Mouse (Mus musculus): ENCODE results near the gene Rassf5. TPM values are rescaled to one million over a fixed set of nuclear protein-coding genes. Genes with fewer than 3 reads are reported as not detected.
"Not testable (repeated sequence)": the region's sequence is repeated elsewhere in the genome, so short reads cannot be mapped to it uniquely, and the experiment has no call there.

Gene Rassf5
- total RNA-seq, 2 experiments from 2014 or later = 3.9 to 5.4 TPM

DNA sequence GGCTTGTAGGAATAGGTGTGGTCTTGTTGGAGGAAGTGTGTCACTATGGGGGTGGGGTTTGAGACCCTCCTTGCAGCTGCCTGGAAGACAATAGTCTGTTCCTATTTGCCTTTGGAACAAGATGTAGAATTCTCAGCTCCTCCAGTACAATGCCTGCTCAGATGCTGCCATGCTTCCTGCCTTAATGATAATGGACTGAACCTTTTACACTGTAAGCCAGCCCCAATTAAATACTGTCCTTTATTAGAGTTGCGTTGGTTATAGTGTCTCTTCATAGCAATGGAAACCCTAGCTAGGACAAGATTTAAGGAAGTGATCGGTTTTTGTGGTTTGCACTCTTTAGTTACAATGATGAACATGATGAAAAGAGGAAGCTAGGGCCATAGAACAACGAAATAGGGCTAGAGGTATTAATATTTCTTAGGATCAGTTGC, 98.9 kb downstream of the Rassf5 start:
- no peak for DNase-seq
- intact Hi-C loops (cut with DNase I) = no loop called here

- intact Hi-C loops (cut with DNase I); DNase-seq: not testable (repeated sequence)
These were observed 99.8 kb downstream of the Rassf5 start for GRCm38 (mm10) chr1:131145222-131145621.

GRCm38 (mm10) chr1:131142472-131142871, 102.6 kb downstream of the Rassf5 start:
- intact Hi-C loops (cut with DNase I) = no loop called here
- no peak for DNase-seq

- no peak for DNase-seq
- intact Hi-C loops (cut with DNase I) = no loop called here
These were observed 103.6 kb downstream of the Rassf5 start for GRCm38 (mm10) chr1:131141449-131141848.

GRCm38 (mm10) chr1:131139102-131140095, 105.7 kb downstream of the Rassf5 start:
- intact Hi-C loops (cut with DNase I) = loop anchor here (2.0 to 10.0 kb wide), 4 partner anchors 23 to 265 kb away; no protein-coding TSS in a partner anchor
- DNase-seq = no peak

GRCm38 (mm10) chr1:131138191-131139016, 106.7 kb downstream of the Rassf5 start, which contains the start of gene Dyrk3:
Gene Dyrk3, minus strand, starts transcription at chr1:131138340.
- DNase-seq = peak; percentile 91 to 92
- intact Hi-C loops (cut with DNase I) = loop anchor here (2.0 to 10.0 kb wide), 4 partner anchors 22 to 264 kb away; no protein-coding TSS in a partner anchor

- DNase-seq = no peak
- intact Hi-C loops (cut with DNase I) = loop anchor here (2.0 to 10.0 kb wide), 4 partner anchors 21 to 263 kb away; no protein-coding TSS in a partner anchor
These were observed 107.3 kb downstream of the Rassf5 start for GRCm38 (mm10) chr1:131137717-131138118.

DNA sequence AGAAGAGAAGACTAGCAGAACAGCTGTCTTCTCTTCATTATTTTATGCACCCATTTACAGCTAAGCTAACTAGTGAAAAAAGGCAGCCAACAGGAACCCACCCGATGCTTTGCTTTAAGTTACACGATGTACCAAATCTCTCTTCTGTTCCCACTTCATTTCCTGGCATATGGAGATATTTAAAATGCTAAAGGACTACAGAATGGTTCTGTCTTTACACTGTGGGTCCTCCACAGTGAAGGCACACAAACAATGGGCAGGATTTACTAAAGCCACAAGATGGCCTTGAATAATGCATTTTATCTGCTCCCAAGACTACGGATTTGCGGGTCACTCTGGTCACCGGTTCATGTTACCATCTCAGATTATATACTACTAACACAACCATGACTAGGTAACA, 107.9 kb downstream of the Rassf5 start:
- intact Hi-C loops (cut with DNase I) = loop anchor here (5.0 to 10.0 kb wide), 3 partner anchors 75 to 262 kb away; no protein-coding TSS in a partner anchor

DNA sequence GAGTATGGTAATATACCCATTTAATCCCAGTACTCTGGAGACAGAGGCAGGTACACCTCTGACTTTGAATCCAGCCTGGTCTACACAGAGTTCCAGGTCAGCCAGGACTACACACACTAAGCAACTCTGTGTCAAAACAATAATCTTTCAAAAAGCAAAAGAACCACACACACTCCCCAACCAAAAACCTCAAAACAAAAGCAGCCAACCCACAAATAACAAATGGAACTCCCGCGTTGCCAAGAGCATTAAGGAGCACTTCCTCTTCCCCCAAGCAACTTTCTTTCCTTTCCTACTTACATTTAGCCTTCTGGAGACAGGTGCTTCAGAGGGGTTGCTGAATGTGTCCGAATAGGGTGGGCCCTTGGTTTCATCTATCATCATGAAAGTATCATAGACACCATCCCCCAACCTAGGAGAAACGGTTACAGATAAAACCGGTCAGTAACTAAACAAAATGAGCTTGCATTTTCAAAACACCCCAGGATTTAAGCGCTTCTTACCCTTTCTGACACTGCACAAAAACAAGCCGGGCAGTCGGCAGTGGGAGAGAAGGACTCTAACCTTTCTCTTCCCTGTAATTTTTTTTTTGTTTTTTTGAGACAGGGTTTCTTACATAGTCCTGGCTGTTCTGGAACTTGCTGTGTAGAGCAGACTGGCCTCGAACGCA, 109.0 kb downstream of the Rassf5 start:
- intact Hi-C loops (cut with DNase I) = loop anchor here (5.0 to 10.0 kb wide), 3 partner anchors 74 to 261 kb away; no protein-coding TSS in a partner anchor
- DNase-seq = no peak

More for the DNA sequence above, 107.9 kb downstream of the Rassf5 start:
- DNase-seq = no peak

DNA sequence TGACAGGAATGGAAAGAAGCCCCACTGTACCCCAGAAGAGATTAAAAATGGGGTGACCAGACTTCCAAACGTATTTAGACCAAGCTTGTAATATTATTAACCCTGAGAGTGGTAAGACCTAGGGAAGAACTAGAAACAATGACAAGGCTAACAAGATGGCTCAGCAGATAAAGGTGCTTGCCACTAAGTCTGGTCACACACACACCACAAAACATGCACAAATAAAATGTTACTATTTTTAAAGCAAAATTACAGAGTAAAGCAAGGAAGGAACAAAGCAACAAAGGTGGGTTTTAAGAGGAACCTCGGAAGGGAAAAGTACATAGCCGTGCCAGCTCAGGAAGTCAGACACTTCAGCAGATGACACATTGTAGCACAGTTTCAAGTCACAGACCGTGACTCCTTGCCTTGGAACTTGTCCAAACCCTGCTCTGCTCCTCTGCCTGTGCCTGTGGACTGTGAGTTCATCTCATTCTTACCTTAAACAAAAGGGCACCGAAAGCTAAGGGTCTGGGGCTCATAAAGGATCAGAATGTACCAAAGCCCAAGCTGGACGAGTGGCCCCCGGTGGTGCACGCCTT, 110.0 kb downstream of the Rassf5 start:
- intact Hi-C loops (cut with DNase I) = loop anchor here (5.0 to 10.0 kb wide), 3 partner anchors 73 to 260 kb away; no protein-coding TSS in a partner anchor
- DNase-seq = peak; percentile 36 to 46

GRCm38 (mm10) chr1:131134231-131134630, 110.8 kb downstream of the Rassf5 start:
- intact Hi-C loops (cut with DNase I) = loop anchor here (10.0 kb wide), 2 partner anchors 149 to 259 kb away; no protein-coding TSS in a partner anchor
- DNase-seq = no peak

Other genes starting within 250 kb of the Rassf5 start
- gene Il10, start 225.4 kb downstream of the Rassf5 start, total RNA-seq (2021) = not detected
- gene Mapkapk2, start 147.4 kb downstream of the Rassf5 start, total RNA-seq (2021) = 100 to 1,000 TPM; 204 to 224 TPM
- under 1 TPM; 0.32 to 0.91 TPM for gene Dyrk3, start 106.9 kb downstream of the Rassf5 start, total RNA-seq (2021)
- 10 to 100 TPM; 36.3 to 36.7 TPM for gene Eif2d, start 92.1 kb downstream of the Rassf5 start, total RNA-seq (2021)
- 1 to 10 TPM; 2.9 to 3.1 TPM for gene Ikbke, start 34.3 kb upstream of the Rassf5 start, total RNA-seq (2021)

Measured in heart, postnatal 10 days (tissue).